Mouse (Mus musculus): Measurements from ENCODE around the gene B3galt6.

DNA sequence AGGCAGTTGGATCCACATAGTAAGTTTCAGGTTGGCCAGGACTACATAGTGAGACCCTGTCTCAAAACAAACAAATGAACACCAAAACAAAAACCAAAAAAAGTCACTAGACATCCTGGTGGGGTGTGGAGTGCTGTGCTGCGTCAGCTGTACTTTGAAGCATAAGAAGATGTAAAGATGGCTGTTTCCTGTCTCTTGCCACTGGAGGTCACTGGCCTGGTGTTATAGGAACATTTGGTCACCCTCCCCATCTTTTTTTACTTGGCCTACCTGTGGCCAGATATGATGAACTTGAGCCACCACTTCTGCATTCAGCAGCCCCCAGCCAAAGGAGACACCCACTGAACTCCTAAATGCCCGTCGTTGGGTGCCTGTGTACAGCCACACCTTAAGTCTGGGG, 28.9 kb upstream of the B3galt6 start:
- no peak for TF ChIP-seq ZC3H11A (IDR thresholded peaks at IDR 0.05; ENCODE audit: borderline replicate concordance, low read depth, low read length)
- TF ChIP-seq CHD2 (IDR thresholded peaks at IDR 0.05; ENCODE audit: low read depth, low read length) = no peak
- no peak for TF ChIP-seq HCFC1 (IDR thresholded peaks at IDR 0.05; ENCODE audit: borderline replicate concordance, insufficient read depth, low read length)
- no peak for TF ChIP-seq ZNF384 (IDR thresholded peaks at IDR 0.05; ENCODE audit: low read depth, low read length)
- no peak for TF ChIP-seq MAFK (IDR thresholded peaks at IDR 0.05; ENCODE audit: insufficient read depth, low read depth, low read length)

Data from ES-E14 (cell line).